Mouse (Mus musculus): ENCODE measurements around the gene Sh3kbp1.

Gene Sh3kbp1

DNA sequence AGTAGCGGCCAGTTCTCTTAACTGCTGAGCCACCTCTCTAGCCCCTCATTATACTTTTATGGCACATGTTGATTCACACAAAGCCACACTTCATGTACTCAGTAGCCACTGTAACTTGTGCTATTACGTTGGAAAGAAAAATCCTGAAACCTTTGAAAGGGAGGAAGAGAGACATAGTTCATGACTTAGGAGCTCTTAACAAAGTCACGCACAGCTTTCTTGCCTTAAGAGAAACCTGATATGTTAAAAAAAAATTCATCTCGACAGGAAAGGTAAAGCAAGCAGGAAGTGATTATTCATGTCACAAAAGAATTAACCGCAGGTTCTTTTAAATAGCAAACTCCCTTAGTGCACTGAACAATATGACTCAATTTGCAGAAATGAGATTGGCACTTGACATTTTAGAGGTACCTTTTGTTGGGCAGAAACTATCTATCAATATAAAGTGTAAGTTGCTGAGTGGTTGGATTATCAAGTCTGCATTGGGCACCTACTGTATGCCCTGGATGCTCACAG lies 51.3 kb downstream of the Sh3kbp1 start:
- no peak for DNase-seq

DNA sequence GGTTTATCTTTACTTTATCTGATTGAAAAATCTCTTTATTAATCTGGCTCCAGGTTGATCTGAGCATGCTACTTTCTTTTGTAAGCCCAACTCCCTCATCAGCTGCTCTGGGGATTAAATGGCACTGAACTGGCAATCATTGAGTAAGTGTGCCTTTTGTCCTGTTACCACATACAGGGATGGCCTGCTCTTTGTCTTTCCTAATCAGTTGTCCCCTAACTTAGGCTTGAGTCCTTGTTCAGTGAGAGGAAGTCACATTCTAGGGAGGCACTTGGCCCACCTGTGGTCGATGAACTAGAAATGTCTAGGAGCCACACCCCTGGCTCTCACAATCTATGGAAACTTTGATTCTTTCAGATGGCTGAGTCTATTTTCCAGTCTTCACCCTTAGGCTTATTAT lies 58.4 kb downstream of the Sh3kbp1 start:
- no peak for DNase-seq

DNA sequence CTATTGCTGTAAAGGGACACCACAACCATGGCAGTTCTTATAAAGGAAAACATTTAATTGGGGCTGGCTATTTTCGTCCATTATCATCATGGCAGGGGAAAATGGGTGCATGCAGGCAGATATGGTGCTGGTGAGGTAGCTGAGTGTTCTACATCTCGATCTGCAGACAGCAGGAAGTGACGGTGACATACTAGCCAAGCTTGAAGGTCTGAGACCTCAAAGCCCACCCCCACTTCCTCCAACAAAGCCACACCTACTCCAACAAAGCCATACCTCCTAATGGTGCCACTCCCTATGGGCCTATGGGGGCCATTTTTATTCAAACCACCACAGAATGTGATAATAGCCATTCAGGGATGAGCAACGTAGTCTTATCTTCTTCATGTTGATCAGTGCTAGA lies 59.8 kb downstream of the Sh3kbp1 start:
- no peak for DNase-seq

DNA sequence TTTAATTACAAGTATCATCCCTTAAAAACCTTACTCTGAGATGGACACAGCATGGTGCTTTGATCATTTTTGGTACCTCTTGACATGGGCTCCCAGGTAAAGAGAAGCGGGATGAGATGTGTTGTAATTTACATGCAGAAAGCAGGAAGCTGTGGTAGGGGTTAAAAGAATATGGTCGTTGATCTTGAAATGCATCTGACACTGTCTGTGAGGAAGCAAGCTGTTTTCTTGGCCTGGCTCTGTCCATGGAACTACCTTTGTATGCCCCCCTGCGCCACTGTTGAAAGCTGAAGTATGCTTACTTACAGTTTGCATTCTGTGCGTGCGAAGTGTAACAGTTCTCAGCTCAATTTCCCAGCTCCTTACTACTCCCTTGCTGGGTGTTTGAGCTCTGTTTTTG lies 61.6 kb downstream of the Sh3kbp1 start:
- DNase-seq = no peak

DNA sequence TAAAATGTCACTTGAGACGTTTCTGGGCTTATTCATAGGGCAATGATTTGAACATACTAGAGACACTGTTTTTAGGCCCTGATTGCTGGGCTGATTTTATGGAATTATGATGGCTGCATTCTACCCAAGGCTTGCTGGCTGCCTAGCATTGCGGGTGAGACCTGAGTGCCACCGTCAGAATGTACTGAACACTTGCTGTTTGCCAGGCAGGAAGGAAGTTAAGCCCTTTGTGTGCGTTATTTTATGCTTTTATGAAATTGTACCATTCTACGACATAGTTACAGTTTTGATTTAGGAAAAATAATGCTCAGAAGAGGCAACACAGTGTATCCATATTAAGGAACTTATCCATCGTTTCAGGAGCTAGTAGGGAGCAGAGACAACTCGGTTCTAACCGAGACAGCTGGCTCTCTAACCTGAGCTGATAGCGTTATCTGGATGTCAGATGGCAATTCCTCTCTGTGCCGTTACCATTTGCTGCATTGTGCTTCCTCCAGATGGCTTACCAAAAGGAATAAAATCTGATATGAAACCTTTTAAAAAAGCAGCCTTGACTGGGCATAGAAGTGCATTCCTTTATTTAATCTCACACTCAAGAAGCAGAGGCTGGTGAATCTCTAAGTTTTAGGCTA lies 62.8 kb downstream of the Sh3kbp1 start:
- no peak for DNase-seq

DNA sequence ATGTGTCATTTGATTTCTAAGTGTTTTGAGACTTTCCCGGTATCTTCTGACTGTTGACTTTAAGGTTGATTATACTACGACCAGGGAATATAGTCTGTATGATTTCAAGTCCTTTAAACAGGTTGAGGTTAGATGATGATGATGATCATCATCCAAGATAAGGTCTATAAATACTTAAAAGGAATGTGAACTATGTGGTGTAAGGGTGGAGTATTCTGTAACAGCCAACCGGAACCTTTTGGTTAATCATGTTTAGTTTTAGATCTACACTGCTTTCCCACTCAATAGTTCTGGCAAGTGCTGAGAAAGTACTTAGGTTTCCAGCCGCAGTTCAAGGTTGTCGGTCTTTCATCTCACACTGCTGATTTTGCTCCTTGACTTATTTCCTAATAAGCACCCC lies 66.1 kb downstream of the Sh3kbp1 start:
- DNase-seq = no peak

DNA sequence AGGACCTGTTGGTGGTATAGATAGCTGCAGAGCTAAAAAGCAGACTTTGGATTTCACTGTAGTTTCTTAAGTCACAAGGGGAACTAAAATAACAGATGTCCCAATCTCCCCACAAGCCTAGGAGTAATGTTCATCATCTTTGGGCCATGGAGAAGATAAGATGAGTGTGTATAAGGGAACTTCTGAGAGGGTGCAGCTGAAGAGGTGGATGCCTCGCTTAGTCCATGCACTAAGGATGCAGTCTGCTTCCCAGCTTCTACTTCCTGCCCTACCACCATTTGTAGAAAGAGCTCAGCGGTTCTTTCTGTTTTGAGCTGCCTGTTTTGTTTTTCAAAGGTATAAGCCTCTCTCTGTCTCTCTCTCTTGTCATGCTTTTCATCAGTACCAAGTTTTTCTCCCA lies 69.5 kb downstream of the Sh3kbp1 start:
- DNase-seq = no peak

DNA sequence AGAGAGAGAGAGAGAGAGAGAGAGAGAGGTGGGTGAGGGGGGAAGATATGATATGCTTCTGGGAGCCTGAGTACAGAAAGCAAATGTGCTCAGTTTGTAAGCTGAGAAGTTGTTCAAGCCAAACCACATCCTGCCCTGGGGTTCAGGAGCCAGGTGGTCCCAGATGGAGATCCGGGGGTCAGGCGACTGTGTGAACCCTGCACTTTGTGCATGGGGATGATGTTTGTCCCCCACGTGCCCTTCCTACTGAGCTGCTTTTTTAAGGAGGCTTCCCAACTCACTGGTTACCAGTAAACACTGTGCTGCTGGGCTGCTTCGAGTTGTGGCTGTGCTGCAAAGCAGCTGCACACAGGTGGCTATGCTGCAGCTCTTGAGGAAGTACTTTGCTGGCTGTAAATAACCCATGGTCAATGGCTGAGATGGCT lies 70.0 kb downstream of the Sh3kbp1 start:
- DNase-seq = no peak

DNA sequence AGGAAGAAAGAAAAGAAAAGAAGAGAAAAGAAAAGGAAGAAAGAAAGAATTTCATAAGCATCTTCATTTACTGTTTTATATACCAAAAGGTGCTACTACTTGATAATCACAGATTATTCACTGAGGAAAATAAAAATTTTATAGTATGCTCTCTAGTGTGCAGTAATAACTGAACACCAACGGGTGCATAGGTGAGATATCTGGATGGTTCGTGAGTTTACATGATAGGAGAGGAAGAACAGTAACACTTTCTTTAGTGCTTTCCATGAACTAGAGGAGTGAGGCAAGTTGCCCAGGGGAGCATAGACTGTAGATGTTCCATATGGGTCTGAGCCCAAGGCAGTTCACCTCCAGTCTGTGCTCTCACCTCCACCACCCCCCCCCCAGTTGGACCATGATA lies 75.8 kb downstream of the Sh3kbp1 start:
- DNase-seq = no peak

DNA sequence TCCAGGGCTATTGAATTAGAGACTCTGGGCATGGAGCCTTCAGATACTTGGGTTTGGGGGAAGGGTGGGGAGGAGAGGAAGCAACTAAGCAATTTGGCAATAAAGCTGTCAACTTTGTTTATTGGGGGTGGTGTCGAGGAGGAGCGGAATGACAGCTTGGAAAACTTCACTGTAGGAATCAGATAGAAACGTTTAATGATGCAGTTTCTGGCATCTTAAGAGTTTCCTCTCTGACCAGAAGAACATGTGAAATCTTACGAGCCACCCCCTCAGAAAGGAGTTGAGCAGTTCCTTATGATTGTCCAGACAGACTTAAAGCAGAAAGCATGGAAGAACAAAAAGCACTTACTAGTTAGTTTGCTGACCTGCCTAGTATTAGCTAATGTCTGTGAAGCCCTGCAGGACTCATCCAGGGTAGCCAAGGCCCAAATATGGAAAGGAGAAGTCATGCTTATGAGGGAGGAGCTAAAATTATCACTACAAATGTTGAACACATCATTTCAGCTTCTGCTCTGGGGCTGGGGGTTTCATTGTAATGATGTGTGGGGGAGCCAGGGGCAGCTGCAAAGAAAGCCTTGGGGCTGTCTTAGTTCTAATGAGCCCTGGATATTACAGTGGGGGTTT lies 77.4 kb downstream of the Sh3kbp1 start:
- no peak for DNase-seq

DNA sequence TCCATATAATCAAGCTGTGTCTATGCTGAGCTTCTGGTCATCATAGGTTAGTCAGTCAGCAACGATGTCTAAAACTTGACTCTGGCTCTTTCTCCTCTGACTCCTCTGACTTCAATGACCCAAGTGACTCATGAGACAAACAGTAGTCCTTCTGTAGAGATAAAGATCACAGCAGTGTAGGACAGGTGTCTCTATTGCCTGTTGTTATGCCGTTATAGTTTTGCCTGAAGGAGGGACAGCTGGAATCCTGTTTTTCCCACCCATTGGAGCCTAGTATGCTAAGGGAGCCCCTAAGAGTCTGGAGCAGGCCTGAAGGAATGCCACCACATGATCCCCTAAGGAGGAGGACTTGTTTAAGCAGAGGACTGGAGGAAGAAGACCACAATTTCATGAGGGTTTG lies 78.3 kb downstream of the Sh3kbp1 start:
- no peak for DNase-seq

DNA sequence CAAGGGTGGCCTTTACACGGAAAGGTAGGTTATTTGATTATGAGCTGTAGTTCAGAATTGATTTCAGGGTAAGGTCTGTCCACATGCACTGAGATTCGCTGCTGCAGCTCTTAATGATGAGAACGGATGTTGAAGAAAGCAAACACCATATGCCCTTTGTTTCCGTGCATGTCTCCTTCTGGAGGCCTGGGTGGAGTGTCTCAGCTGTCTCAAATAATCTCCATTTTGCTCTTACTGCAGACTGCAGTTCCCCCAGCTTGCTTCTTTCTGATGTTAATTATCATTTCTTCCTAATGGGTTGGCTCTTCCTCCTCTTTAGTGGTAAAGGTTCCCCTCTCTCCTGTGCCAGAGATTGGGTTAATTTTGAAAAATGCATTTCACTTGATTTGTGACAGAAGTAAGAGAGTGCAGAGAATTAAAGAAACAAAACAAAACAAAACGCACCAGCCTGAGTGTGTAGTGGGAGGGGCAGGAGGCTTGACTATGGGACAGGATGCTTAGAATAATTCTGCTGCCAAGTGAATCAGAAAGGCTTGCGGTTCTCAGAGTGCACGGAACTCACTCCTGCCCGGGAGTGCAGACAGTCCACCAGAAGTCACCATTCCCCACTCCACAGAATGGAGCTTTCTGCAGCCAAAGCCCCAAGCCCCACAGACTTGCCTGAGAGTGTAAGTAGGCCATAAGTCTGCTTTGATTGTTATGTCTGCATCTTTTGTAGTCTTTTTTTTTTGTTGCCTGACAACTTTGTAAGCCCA lies 81.2 kb downstream of the Sh3kbp1 start:
- DNase-seq = no peak

DNA sequence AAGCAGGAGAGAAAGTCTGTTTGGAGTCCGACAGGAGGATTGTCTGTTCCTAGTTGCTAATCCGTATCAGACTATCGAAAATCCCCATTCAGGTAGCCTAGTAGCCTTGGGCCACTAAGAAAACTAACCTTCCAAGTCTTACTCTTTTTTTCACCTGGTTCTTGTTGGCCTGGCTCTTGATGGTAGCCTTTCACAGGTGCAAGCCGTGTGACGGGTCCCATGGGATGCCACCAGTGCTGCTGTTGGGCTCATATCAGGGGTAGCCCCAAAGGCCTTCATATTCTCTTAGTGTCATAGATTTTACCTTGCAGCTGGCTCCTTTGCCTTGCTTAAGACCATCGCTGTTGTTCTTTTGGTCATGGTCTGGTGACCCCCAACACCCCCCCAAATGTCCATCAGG lies 82.2 kb downstream of the Sh3kbp1 start:
- DNase-seq = no peak

DNA sequence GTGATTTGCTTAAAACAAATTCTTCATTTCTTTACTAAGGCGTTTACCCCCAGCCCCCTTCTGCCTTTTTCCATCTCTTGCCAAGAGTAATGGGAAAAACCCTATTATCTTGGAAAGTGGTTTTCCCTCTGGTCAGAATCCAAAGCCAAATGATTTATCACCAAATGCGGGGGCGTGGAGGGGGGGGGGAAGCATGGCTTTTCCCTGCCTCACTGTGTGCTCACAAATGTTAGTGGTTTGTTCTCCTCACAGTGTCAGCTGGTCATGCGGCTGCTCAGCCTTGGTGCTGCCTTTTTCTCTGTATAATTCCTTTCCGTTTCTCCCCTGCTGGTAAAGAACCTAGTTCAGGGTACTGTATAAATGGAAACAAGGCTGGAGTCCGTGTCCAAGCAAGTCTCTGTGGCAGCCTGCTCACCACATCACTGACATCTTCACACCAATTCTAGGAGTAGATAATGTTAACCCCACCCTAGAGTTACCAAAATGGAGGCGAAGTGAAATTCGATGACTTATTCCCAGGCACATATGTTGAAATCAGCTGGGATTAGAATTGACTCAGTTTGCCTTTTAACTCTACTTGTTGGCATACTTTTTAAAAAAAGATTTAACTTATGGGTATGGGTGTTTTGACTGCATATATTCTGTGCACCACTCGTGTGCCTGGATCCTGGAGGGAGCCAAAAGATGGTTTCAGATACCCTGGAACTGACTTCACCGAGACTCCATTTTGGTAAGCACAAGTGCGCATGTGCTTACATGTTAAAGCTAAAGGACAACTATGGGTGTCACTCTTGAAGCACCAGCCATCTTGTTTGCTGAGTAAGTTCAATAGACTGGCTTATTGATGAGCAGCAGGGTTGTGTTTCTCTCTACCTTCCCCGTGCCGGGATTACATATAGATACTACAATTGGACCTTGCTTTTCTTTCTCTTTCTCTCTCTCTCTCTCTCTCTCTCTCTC lies 84.3 kb downstream of the Sh3kbp1 start:
- DNase-seq = no peak

DNA sequence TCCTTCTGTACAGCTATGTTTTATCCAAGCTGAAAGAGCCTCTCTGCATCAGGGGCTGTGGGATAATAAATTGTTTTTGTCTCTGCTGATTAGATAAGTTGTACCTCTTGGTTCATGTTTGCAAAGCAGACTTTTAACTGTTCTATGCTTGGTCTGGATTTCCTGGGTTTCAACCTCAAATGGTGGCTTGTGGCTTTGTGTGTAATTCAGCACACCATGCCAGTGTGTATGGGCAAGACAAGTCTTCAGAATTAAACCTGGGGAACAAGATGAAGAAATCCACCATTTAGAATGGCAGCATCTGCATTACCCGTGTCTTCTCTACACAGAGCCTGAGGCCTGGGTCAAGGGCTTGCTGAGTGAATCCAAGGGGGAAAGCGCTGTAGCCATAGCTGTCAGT lies 86.1 kb downstream of the Sh3kbp1 start:
- no peak for DNase-seq

DNA sequence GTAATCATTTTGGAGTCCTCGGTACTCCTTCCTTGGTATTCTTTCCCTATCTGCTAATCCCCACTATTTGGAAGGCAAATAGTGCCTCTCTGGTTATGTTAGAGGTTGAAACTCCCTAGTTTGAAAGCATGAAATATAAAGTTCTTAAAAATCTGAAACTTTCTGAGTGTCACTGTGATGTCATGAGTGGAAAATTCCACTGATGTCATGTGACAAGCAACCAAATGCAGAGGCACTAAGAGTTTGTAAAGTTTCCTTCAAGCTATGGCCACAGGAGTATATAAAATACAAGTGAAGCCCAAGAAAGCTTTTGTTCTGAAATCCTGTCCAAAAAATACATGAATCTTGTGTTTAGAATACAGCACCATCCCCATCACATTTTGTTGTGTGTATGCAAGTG lies 94.3 kb downstream of the Sh3kbp1 start:
- no peak for DNase-seq

DNA sequence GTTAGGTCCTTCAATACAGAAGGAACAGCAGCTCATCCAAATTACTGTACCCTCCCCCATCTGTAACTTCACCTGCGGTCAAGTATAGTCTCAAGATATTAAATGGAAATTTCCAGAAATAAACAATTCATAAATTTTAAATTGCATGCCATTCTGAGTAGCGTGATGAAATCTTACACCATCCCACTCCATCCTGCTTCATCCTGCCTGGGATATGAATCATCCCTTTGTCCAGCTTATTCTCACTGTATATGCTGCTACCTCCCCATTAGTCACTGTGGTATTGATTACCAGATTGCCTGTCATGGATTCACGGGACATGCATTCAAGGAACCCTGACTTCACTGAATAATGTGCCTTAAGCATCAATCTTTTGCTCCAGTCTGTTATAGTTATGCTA lies 104.3 kb downstream of the Sh3kbp1 start:
- DNase-seq = no peak

DNA sequence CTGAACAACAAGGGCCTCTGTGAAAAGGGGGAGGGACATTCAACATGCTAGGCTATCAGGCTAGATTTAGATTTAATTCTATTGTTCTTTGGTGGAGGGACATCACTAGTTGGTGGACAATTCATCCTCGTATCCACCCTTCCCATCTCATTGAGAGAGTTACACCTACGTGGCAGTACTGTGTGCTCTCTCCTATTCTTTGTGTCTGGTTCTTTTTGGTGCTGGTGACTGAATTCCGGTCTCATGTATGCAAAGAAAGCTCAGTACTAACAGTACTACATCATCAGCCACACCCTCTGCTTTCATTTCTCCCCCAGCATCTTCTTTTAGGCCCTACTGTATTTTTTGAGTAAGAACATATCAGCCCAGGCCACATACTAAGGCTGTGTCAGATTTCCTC lies 105.8 kb downstream of the Sh3kbp1 start:
- DNase-seq = no peak

DNA sequence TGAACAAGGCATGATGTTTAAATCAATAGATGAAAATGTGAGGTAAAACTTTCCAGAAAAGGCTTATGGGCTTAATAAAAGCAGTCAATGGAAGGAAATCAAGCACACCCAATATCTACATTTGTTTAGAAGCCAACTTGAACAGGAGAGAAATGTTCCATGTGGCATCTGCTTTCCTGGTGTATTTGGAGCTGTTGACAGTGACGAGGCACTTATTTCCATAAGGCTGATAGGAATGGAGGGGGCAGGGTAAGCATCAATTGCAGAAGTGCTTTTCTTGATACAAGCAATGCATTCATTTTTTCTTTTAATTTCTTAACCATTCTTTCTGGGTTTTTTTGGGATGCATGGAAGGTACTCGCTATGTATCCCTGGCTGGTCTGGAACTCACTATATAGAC lies 106.9 kb downstream of the Sh3kbp1 start:
- no peak for DNase-seq

DNA sequence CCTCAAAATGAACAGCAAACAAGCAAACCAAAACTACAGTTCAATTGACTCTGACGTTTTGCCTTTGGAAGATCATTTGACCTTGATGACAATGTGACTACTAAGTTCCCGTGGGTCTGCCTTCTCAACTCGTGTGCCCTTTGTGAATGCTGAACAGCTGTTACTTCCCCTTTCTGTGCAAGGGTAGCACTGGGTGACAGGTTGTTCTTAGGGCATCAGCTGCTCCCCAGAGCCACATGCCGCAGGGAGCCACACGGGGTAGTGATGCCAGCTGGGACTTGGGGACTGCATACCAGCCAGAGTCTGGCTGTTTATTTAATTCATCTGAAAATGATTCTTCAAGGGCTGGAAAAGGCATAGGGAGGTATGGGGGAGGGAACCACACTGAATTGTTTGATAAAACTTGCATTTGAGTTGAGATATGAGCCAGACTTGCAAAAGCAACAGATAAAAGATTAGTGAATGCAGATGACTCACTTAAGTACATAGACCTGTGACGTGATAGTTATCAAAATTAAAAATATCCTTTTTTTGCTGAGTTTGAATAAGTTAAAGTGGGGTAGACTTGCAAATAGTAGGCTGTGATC lies 108.5 kb downstream of the Sh3kbp1 start:
- DNase-seq = no peak

DNA sequence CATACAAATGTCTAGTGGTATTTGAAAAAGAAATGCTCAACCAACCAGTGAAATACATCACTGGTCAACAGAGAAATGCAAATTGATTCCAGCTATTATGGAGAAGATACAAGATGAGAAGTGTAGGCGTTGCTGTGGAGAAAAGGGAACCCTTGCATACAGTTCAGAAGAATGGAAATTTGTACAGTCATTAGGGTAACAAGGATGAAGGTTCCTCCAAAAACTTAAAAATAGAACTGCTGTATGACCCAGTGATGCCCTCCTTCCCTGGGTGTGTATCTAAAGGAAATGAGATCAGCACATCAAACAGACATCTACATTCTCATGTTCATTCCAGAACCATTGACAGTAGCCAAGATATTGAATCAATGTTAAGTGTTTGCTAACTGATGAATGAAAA lies 110.3 kb downstream of the Sh3kbp1 start:
- DNase-seq = no peak

DNA sequence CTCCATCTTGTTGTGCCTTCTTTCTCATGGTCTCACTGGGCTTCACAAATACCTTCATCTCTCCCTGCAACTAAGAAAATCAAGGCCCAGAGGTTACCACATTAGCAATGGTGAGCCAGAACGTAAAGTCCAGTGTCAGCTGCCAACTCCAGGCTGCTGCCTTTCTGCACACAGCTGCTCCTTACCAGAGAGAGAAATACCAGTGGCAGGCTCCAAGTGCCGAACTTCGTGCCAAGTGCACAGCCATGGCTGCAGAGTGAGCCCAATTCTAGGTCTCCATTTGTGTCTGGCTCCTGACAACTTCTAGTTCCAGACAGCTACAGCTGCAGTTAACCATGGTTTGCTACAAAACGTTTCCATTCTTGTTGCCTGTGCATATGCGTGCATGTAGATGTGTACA lies 117.0 kb downstream of the Sh3kbp1 start:
- DNase-seq = no peak

DNA sequence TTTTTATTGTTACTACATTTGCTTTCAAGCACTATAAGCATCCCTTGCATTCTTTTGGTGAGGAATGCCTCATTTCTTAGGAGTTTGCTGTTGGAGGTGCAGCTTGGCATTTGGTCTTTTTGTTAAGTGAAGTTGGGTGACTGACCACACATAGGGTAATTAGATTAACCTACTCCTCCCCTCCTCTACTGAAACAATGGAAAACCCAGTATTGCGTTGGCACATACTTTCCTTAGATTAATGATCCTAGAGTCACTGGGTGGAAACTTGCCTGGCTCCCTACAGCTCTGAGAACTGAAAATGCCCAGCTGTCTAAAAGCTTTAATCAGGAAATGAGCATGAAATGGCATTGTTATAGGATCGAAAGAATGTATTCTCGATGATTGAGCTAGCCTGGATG lies 117.5 kb downstream of the Sh3kbp1 start:
- DNase-seq = no peak

Data from cerebellum, postnatal 25 days (tissue).